Mouse (Mus musculus) thymus, adult 18-20 months (tissue): Measurements from ENCODE around the gene Exoc6b.
A peak's percentile ranks its signal among the peaks of the same experiment; 100 is the strongest.

Experiments used
- DNase-seq, 2 experiments: peaks; one replicate each; pipeline ENCODE4 v3.0.0; 2022; ENCODE audit warnings: mixed read lengths in 2 of 2

The Exoc6b gene

GRCm38 (mm10) chr6:84708631-84709030 lies 360.7 kb downstream of the Exoc6b start:
- DNase-seq, result no peak

GRCm38 (mm10) chr6:84699579-84699978 lies 369.7 kb downstream of the Exoc6b start:
- DNase-seq, result no peak

GRCm38 (mm10) chr6:84698288-84698673 lies 371.0 kb downstream of the Exoc6b start:
- no peak for DNase-seq

GRCm38 (mm10) chr6:84697474-84698287 lies 371.6 kb downstream of the Exoc6b start:
- DNase-seq, result no peak

GRCm38 (mm10) chr6:84693844-84694243 lies 375.5 kb downstream of the Exoc6b start:
- no peak for DNase-seq

- DNase-seq, result no peak
These were observed 376.1 kb downstream of the Exoc6b start for GRCm38 (mm10) chr6:84693204-84693603.

- no peak for DNase-seq
These were observed 377.4 kb downstream of the Exoc6b start for GRCm38 (mm10) chr6:84691907-84692306.

GRCm38 (mm10) chr6:84677770-84678169 lies 391.5 kb downstream of the Exoc6b start:
- DNase-seq, result no peak

GRCm38 (mm10) chr6:84674936-84675335 lies 394.4 kb downstream of the Exoc6b start:
- DNase-seq, result no peak

- DNase-seq, result no peak
These were observed 395.2 kb downstream of the Exoc6b start for GRCm38 (mm10) chr6:84674136-84674535.

- no peak for DNase-seq
These were observed 407.7 kb downstream of the Exoc6b start for GRCm38 (mm10) chr6:84661451-84662112.

- DNase-seq, result no peak
These were observed 408.3 kb downstream of the Exoc6b start for GRCm38 (mm10) chr6:84660982-84661381.

- DNase-seq, result no peak
These were observed 412.2 kb downstream of the Exoc6b start for GRCm38 (mm10) chr6:84657091-84657490.

GRCm38 (mm10) chr6:84656680-84657079 lies 412.6 kb downstream of the Exoc6b start:
- peak in 1 of 2 experiments; percentile 12 for DNase-seq

- DNase-seq, result no peak
These were observed 417.4 kb downstream of the Exoc6b start for GRCm38 (mm10) chr6:84651902-84652301.

GRCm38 (mm10) chr6:84647197-84647596 lies 422.1 kb downstream of the Exoc6b start:
- no peak for DNase-seq

- DNase-seq, result no peak
These were observed 422.6 kb downstream of the Exoc6b start for GRCm38 (mm10) chr6:84646696-84647095.

GRCm38 (mm10) chr6:84641062-84641431 lies 428.3 kb downstream of the Exoc6b start:
- no peak for DNase-seq

GRCm38 (mm10) chr6:84640324-84641061 lies 428.8 kb downstream of the Exoc6b start:
- no peak for DNase-seq

GRCm38 (mm10) chr6:84638206-84638605 lies 431.1 kb downstream of the Exoc6b start:
- DNase-seq, result no peak

- no peak for DNase-seq
These were observed 437.7 kb downstream of the Exoc6b start for GRCm38 (mm10) chr6:84631588-84631987.

GRCm38 (mm10) chr6:84630276-84630675 lies 439.0 kb downstream of the Exoc6b start:
- DNase-seq, result no peak

- DNase-seq, result no peak
These were observed 440.5 kb downstream of the Exoc6b start for GRCm38 (mm10) chr6:84628831-84629230.

GRCm38 (mm10) chr6:84626398-84626797 lies 442.9 kb downstream of the Exoc6b start:
- DNase-seq, result no peak
